Mouse (Mus musculus) heart, adult 2 months (tissue): Measurements from ENCODE around the gene Gm32717.
"Not testable (repeated sequence)": the region's sequence is repeated elsewhere in the genome, so short reads cannot be mapped to it uniquely, and the experiment has no call there.

Experiments
- CTCF ChIP-seq: fragments of 200-600 bp; IDR thresholded peaks from 2 replicates; pipeline ENCODE4 v1.8.1; 2022; ENCODE audit warnings: antibody characterized with exemption, mild to moderate bottlenecking, moderate library complexity
- EP300 ChIP-seq: fragments of 200-500 bp; IDR thresholded peaks from 2 replicates; pipeline ENCODE4 v1.6.1; 2011; ENCODE audit warnings: low read depth, low read length, control low read depth; ENCODE audit not compliant: insufficient read depth

GRCm38 (mm10) chr10:118271416-118271815, 30.8 kb upstream of the Gm32717 start:
- not testable (repeated sequence) for TF ChIP-seq EP300, CTCF
